Mouse (Mus musculus): ENCODE results near the gene Icosl.

DNA sequence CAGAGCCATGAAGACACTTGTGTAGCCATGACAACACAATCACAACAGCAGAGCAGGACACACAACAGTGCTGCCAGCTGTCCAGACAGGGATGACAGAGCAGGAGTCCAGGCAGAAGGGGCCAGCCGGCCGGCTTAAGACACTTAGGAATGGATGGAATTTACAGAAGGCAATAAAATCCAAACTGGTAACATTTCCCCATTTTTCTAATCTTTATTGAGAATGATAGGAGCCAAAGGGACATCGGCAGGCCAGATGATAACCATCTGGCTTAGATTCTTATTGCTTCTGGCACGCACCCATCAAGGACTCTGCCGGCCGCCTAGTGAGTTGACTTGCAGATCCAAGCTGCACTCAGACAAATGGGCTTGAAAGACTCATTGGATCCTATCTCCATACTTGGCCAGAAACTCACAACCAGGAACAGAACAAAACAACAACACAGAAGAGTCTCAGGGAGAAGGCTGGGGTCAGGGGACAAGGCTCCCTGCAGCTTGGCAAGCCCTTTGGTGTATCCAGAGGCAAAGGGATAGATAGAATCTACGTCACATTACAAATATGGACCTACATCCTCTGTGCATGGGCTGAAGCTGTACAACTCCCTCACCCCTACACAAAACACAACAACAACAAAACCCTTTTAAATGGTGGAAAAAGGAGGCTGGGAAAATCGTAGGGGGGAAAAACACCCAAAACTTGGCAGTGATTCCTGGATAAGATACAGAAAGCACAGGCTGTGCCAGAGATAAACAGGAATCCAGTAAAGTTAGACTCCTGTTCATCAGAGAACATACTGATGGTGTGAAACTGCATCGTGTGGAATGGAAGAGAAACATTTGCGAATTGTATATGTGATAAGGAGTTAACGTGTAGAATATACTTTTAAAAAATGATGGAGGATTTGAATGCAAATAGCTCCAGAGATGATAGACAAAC lies 35.7 kb downstream of the Icosl start:
- TF ChIP-seq CTCF (IDR thresholded peaks at IDR 0.05; ENCODE audit: control insufficient read depth, insufficient read depth, low read length) = no peak
- no peak for TF ChIP-seq POLR2A (IDR thresholded peaks at IDR 0.05; ENCODE audit: borderline replicate concordance, control insufficient read depth, low read depth, low read length)

Data from bone marrow, adult 2 months (tissue).